ENCODE assay signal across 8 mouse cellular contexts in genomic region chr14:21048879-21049278, GRCm38 (mm10). TPM values are rescaled to one million over a fixed set of nuclear protein-coding genes. Genes with fewer than 3 reads are reported as not detected.
DNase-seq lines count a peak whose midpoint lies in the region; ATAC-seq and TF ChIP-seq lines count a peak whose summit lies in the region.

No protein-coding gene starts in this region.

- no peak overlapping the region for H3K9ac ChIP-seq in hindbrain, embryonic 14.5 days
- no peak overlapping the region for H3K9ac ChIP-seq in ES-Bruce4 (ENCODE audit: low read depth, poor library complexity, severe bottlenecking)
- H3K9ac ChIP-seq in liver, postnatal 0 days (replicated peaks) = no peak overlapping the region

- TF ChIP-seq EP300 in ES-Bruce4 (IDR thresholded peaks at IDR 0.05; ENCODE audit: insufficient read depth, low read depth, low read length) = no peak
- no peak for TF ChIP-seq EP300 in liver, postnatal 0 days (IDR thresholded peaks at IDR 0.05; ENCODE audit: low read depth)

- no peak overlapping the region for H3K27ac ChIP-seq in hindbrain, embryonic 10.5 days
- no peak overlapping the region for H3K27ac ChIP-seq in hindbrain, embryonic 14.5 days
- H3K27ac ChIP-seq in ES-Bruce4 (ENCODE audit: insufficient read depth, low read length) = no peak overlapping the region
- H3K27ac ChIP-seq in liver, postnatal 0 days (ENCODE audit: low read depth) = no peak overlapping the region

- no peaks in the 10 kb centered on the region for H3K27me3 ChIP-seq in hindbrain, embryonic 10.5 days (ENCODE audit: insufficient read depth, poor library complexity, severe bottlenecking)
- no peaks in the 10 kb centered on the region for H3K27me3 ChIP-seq in hindbrain, embryonic 14.5 days (ENCODE audit: control insufficient read depth, insufficient read depth, low read length)
- no peaks in the 10 kb centered on the region for H3K27me3 ChIP-seq in ES-Bruce4 (ENCODE audit: control insufficient read depth, insufficient read depth, low read length, poor library complexity, severe bottlenecking)
- no peaks in the 10 kb centered on the region for H3K27me3 ChIP-seq in liver, postnatal 0 days (ENCODE audit: insufficient read depth, low read length)

- H3K9me3 ChIP-seq in hindbrain, embryonic 10.5 days = no peaks in the 10 kb centered on the region
- no peaks in the 10 kb centered on the region for H3K9me3 ChIP-seq in hindbrain, embryonic 14.5 days (ENCODE audit: control insufficient read depth, low read length)
- no peaks in the 10 kb centered on the region for H3K9me3 ChIP-seq in ES-Bruce4 (replicated peaks; ENCODE audit: control insufficient read depth, insufficient read depth, low read length, poor library complexity, severe bottlenecking)
- H3K9me3 ChIP-seq in liver, postnatal 0 days (ENCODE audit: low read length) = no peaks in the 10 kb centered on the region

- peak; percentile 30 for DNase-seq in hindbrain, embryonic 10.5 days (ENCODE audit: low spot score)
- no peak for DNase-seq in hindbrain, embryonic 14.5 days (ENCODE audit: low spot score)
- DNase-seq in c-Kit-positive CD71-positive TER-119-positive erythroid progenitor cells, embryonic 14.5 days (ENCODE audit: low spot score) = peak; percentile 48
- DNase-seq in liver, postnatal 0 days = peak; percentile 57
- DNase-seq in thymus, adult 18-20 months = peak; percentile 16
- no peak for DNase-seq in layer of hippocampus, adult 18-20 months (ENCODE audit: low spot score in 2 of 2)
- DNase-seq in ovary, postnatal 10 days (ENCODE audit: low spot score) = no peak

- H3K4me2 ChIP-seq in hindbrain, embryonic 14.5 days (replicated peaks) = no peak overlapping the region
- no peak overlapping the region for H3K4me2 ChIP-seq in liver, postnatal 0 days (ENCODE audit: low read depth, low read length)

- TF ChIP-seq CTCF in ES-Bruce4 (IDR thresholded peaks at IDR 0.05; ENCODE audit: low read depth, low read length) = peak; percentile 76
- TF ChIP-seq CTCF in liver, postnatal 0 days (IDR thresholded peaks at IDR 0.05; ENCODE audit: low read depth) = peak; percentile 75

- H3K4me1 ChIP-seq in hindbrain, embryonic 10.5 days (replicated peaks) = peaks cover 19% of the 10 kb centered on the region
- peaks cover 12% of the 10 kb centered on the region for H3K4me1 ChIP-seq in hindbrain, embryonic 14.5 days (replicated peaks; ENCODE audit: control insufficient read depth, insufficient read depth, low read length)
- no peaks in the 10 kb centered on the region for H3K4me1 ChIP-seq in ES-Bruce4 (ENCODE audit: control insufficient read depth, insufficient read depth, low read length)
- peaks cover 16% of the 10 kb centered on the region; the same call in 1 of the 2 replicates for H3K4me1 ChIP-seq in liver, postnatal 0 days (ENCODE audit: insufficient read depth)

- no peak for ATAC-seq in hindbrain, embryonic 14.5 days (ENCODE audit: low FRiP score)
- no peak for ATAC-seq in liver, postnatal 0 days

- no peak for TF ChIP-seq POLR2A in ES-Bruce4 (IDR thresholded peaks at IDR 0.05; ENCODE audit: insufficient read depth, low read length)

- no peak overlapping the region for H3K4me3 ChIP-seq in hindbrain, embryonic 10.5 days
- H3K4me3 ChIP-seq in hindbrain, embryonic 14.5 days (replicated peaks; ENCODE audit: low read length) = no peak overlapping the region
- H3K4me3 ChIP-seq in ES-Bruce4 (ENCODE audit: low read depth, low read length) = no peak overlapping the region
- H3K4me3 ChIP-seq in liver, postnatal 0 days (ENCODE audit: low read depth, low read length) = no peak overlapping the region

- H3K36me3 ChIP-seq in hindbrain, embryonic 10.5 days = peaks cover 8% of the 10 kb centered on the region
- H3K36me3 ChIP-seq in hindbrain, embryonic 14.5 days (replicated peaks; ENCODE audit: control insufficient read depth, insufficient read depth) = peaks cover 5% of the 10 kb centered on the region
- no peaks in the 10 kb centered on the region; the same call in 1 of the 2 replicates for H3K36me3 ChIP-seq in ES-Bruce4 (ENCODE audit: control insufficient read depth, insufficient read depth, low read length, poor library complexity, severe bottlenecking)
- peaks cover 12% of the 10 kb centered on the region; the same call in 1 of the 2 replicates for H3K36me3 ChIP-seq in liver, postnatal 0 days (replicated peaks; ENCODE audit: insufficient read depth, low read length)

RNA-seq across cellular contexts. Expression of gene Ap3m1, which starts 3.4 kb away (rescaled TPM):
- polyA plus RNA-seq in hindbrain, embryonic 10.5 days (2016; fragmentation: Nextera tagmentation; extraction: Ambion mirVana) = 99.0 and 110 TPM in 2 replicates
- polyA plus RNA-seq in hindbrain, embryonic 14.5 days (2014; fragmentation: Nextera tagmentation; extraction: Ambion mirVana) = 94.5 and 101 TPM in 2 replicates
- polyA plus RNA-seq in ES-Bruce4 (2011; ENCODE audit: insufficient read depth, insufficient read length, low read depth, missing spikeins) = 103 and 107 TPM in 2 replicates
- 23.5 and 28.6 TPM in 2 replicates for polyA plus RNA-seq in liver, postnatal 0 days (2015; fragmentation: Nextera tagmentation; extraction: Ambion mirVana)
- 10 to 100 TPM; 67.2 to 70.5 TPM for total RNA-seq in layer of hippocampus, adult 18-20 months (2021)

RNA-seq across cellular contexts. Expression of gene Adk, which starts 3.5 kb away (rescaled TPM):
- polyA plus RNA-seq in hindbrain, embryonic 10.5 days (2016; fragmentation: Nextera tagmentation; extraction: Ambion mirVana) = 115 and 146 TPM in 2 replicates
- polyA plus RNA-seq in hindbrain, embryonic 14.5 days (2014; fragmentation: Nextera tagmentation; extraction: Ambion mirVana) = 40.2 and 43.7 TPM in 2 replicates
- polyA plus RNA-seq in ES-Bruce4 (2011; ENCODE audit: insufficient read depth, insufficient read length, low read depth, missing spikeins) = 110 and 117 TPM in 2 replicates
- polyA plus RNA-seq in liver, postnatal 0 days (2015; fragmentation: Nextera tagmentation; extraction: Ambion mirVana) = 467 and 475 TPM in 2 replicates
- 10 to 100 TPM; 64.2 to 69.7 TPM for total RNA-seq in layer of hippocampus, adult 18-20 months (2021)

Comparison
In these comparisons a context has a peak if more than half of its experiments do, and no peak if none do; other contexts are left out.
1. DNase-seq: peak in hindbrain, embryonic 10.5 days (single experiment), c-Kit-positive CD71-positive TER-119-positive erythroid progenitor cells, embryonic 14.5 days (single experiment), liver, postnatal 0 days (single experiment) and thymus, adult 18-20 months (2 of 2); none in hindbrain, embryonic 14.5 days (single experiment), layer of hippocampus, adult 18-20 months (0 of 2) and ovary, postnatal 10 days (single experiment).